Mouse (Mus musculus): ENCODE measurements at regions not wholly inside any gene's neighbourhood (a gene's known extent, or its start where the extent isn't known, plus 50 kb on each side); places are given as distances from the start of the nearest gene placed in this dataset.

GRCm38 (mm10) chr6:51754239-51754681 is 230.6 kb downstream of the Snx10 start:
- DNase-seq (ENCODE audit: low spot score in 2 of 2): no peak

- no peak for DNase-seq (ENCODE audit: low spot score in 2 of 2)
These were observed 233.4 kb downstream of the Snx10 start for GRCm38 (mm10) chr6:51757131-51757530.

- no peak for DNase-seq (ENCODE audit: low spot score in 2 of 2)
These were observed 234.0 kb downstream of the Snx10 start for GRCm38 (mm10) chr6:51757746-51758145.

- no peak for DNase-seq (ENCODE audit: low spot score in 2 of 2)
These were observed 235.1 kb downstream of the Snx10 start for GRCm38 (mm10) chr6:51758781-51759180.

GRCm38 (mm10) chr6:51760372-51760771 is 236.7 kb downstream of the Snx10 start:
- DNase-seq (ENCODE audit: low spot score in 2 of 2): no peak

- no peak for DNase-seq (ENCODE audit: low spot score in 2 of 2)
These were observed 237.8 kb downstream of the Snx10 start for GRCm38 (mm10) chr6:51761506-51761905.

- DNase-seq (ENCODE audit: low spot score in 2 of 2): no peak
These were observed 242.8 kb downstream of the Snx10 start for GRCm38 (mm10) chr6:51766482-51766881.

- peak in 1 of 2 experiments; percentile 27 for DNase-seq (ENCODE audit: low spot score in 2 of 2)
These were observed 244.1 kb downstream of the Snx10 start for GRCm38 (mm10) chr6:51767582-51768341.

GRCm38 (mm10) chr6:51771001-51771400 is 241.3 kb downstream of the Skap2 start:
- no peak for DNase-seq (ENCODE audit: low spot score in 2 of 2)

- no peak for DNase-seq (ENCODE audit: low spot score in 2 of 2)
These were observed 240.9 kb downstream of the Skap2 start for GRCm38 (mm10) chr6:51771424-51771823.

GRCm38 (mm10) chr6:51774771-51775170 is 237.6 kb downstream of the Skap2 start:
- DNase-seq (ENCODE audit: low spot score in 2 of 2): no peak

- no peak for DNase-seq (ENCODE audit: low spot score in 2 of 2)
These were observed 226.7 kb downstream of the Skap2 start for GRCm38 (mm10) chr6:51785615-51786014.

GRCm38 (mm10) chr6:51786836-51787235 is 225.5 kb downstream of the Skap2 start:
- DNase-seq (ENCODE audit: low spot score in 2 of 2): no peak

- no peak for DNase-seq (ENCODE audit: low spot score in 2 of 2)
These were observed 224.2 kb downstream of the Skap2 start for GRCm38 (mm10) chr6:51788156-51788555.

GRCm38 (mm10) chr6:51790293-51790692 is 222.1 kb downstream of the Skap2 start:
- no peak for DNase-seq (ENCODE audit: low spot score in 2 of 2)

GRCm38 (mm10) chr6:51790693-51791092 is 221.7 kb downstream of the Skap2 start:
- DNase-seq (ENCODE audit: low spot score in 2 of 2): no peak

GRCm38 (mm10) chr6:51795300-51795699 is 217.0 kb downstream of the Skap2 start:
- no peak for DNase-seq (ENCODE audit: low spot score in 2 of 2)

GRCm38 (mm10) chr6:51798577-51799240 is 213.6 kb downstream of the Skap2 start:
- no peak for DNase-seq (ENCODE audit: low spot score in 2 of 2)

- no peak for DNase-seq (ENCODE audit: low spot score in 2 of 2)
These were observed 206.7 kb downstream of the Skap2 start for GRCm38 (mm10) chr6:51805656-51806055.
